Mouse (Mus musculus) lung, postnatal 0 days (tissue): ENCODE data around the gene Dlat. TPM values are rescaled to one million over a fixed set of nuclear protein-coding genes. Genes with fewer than 3 reads are reported as not detected.

Source experiments
- ATAC-seq: fragments of 200-750 bp; cut with Nextera tagmentation; 2 replicates; pipeline ENCODE4 v1.8.0; 2017; ENCODE audit warnings: moderate library complexity
- DNase-seq: peaks from one replicate; pipeline ENCODE4 v3.0.0-alpha.2; 2016; ENCODE audit warnings: low spot score
- H3K27ac ChIP-seq: fragments of 300-500 bp; sonication (generic); 2 replicates; pipeline ENCODE4 v1.5.1; 2014; ENCODE audit warnings: antibody characterized with exemption, mild to moderate bottlenecking, low read length, mixed read lengths
- H3K27me3 ChIP-seq: fragments of 300-500 bp; sonication (generic); replicated peaks from 2 replicates; pipeline ENCODE4 v1.6.1; 2014; ENCODE audit warnings: low read length, mixed read lengths; ENCODE audit not compliant: insufficient read depth
- H3K36me3 ChIP-seq: fragments of 300-500 bp; sonication (generic); 2 replicates; pipeline ENCODE4 v1.6.1; 2014; ENCODE audit warnings: low read length, mixed read lengths; ENCODE audit not compliant: insufficient read depth
- H3K4me1 ChIP-seq: fragments of 300-500 bp; sonication (generic); 2 replicates; pipeline ENCODE4 v1.6.1; 2014; ENCODE audit warnings: antibody characterized with exemption, low read depth, low read length, mixed read lengths; ENCODE audit not compliant: insufficient read depth
- H3K4me2 ChIP-seq: fragments of 300-500 bp; sonication (generic); replicated peaks from 2 replicates; pipeline ENCODE4 v1.6.1; 2014; ENCODE audit warnings: low read depth, mild to moderate bottlenecking, low read length, moderate library complexity, mixed read lengths
- H3K4me3 ChIP-seq: fragments of 300-500 bp; sonication (generic); 2 replicates; pipeline ENCODE4 v1.5.1; 2014; ENCODE audit warnings: low read depth, low read length
- H3K9ac ChIP-seq: fragments of 300-500 bp; sonication (generic); replicated peaks from 2 replicates; pipeline ENCODE4 v1.6.1; 2014; ENCODE audit warnings: low read depth, mild to moderate bottlenecking
- H3K9me3 ChIP-seq: fragments of 300-500 bp; sonication (generic); 2 replicates; pipeline ENCODE4 v1.6.1; 2016; ENCODE audit warnings: low read length, mixed read lengths
- CTCF ChIP-seq: IDR thresholded peaks from 2 replicates; pipeline ENCODE4 v1.5.1; 2016; ENCODE audit warnings: antibody characterized with exemption, mild to moderate bottlenecking
- EP300 ChIP-seq: IDR thresholded peaks from 2 replicates; pipeline ENCODE4 v1.6.1; 2016; ENCODE audit warnings: antibody characterized with exemption, mild to moderate bottlenecking, control low read depth
- WGBS: fragments of 180-500 bp; shearing (Covaris S2); extraction: QIAGEN DNeasy Blood & Tissue Kit; methylation state at CpG from one replicate; pipeline ENCODE4 v1.1.7; 2014; 5-methylcytosine and 5-hydroxymethylcytosine counted together
- polyA plus RNA-seq: library from polyadenylated mRNA; unstranded; fragments of >200 nt; fragmentation: Nextera tagmentation; extraction: Ambion mirVana; gene quantifications from 2 replicates; pipeline ENCODE4 v1.2.1, GENCODE M21; 2015

Dlat gene
- polyA plus RNA-seq, 1 experiment from 2014 or later = 27.2 TPM

- Histone ChIP-seq H3K36me3 (no peaks in the 10 kb centered on the region), H3K4me1 (peaks cover 10% of the 10 kb centered on the region; the same call in 1 of the 2 replicates), H3K4me3 (peak overlapping the region; percentile 58), H3K9ac (0 out of 2 replicates have a peak overlapping the region, but pooled peaks have one; percentile 16), H3K9me3 (no peaks in the 10 kb centered on the region), H3K27ac (no peak overlapping the region), H3K4me2 (peak overlapping the region; percentile 95), H3K27me3 (no peaks in the 10 kb centered on the region; the same call in 1 of the 2 replicates)
- TF ChIP-seq CTCF (no peak), EP300 (no peak)
- DNase-seq (peak; percentile 94), ATAC-seq (peak; percentile 47)
- under 1% methylated on average over 12 of the region's 12 CpGs for WGBS
Measured at GRCm38 (mm10) chr9:50697706-50698041, 38.1 kb upstream of the Dlat start.

DNA sequence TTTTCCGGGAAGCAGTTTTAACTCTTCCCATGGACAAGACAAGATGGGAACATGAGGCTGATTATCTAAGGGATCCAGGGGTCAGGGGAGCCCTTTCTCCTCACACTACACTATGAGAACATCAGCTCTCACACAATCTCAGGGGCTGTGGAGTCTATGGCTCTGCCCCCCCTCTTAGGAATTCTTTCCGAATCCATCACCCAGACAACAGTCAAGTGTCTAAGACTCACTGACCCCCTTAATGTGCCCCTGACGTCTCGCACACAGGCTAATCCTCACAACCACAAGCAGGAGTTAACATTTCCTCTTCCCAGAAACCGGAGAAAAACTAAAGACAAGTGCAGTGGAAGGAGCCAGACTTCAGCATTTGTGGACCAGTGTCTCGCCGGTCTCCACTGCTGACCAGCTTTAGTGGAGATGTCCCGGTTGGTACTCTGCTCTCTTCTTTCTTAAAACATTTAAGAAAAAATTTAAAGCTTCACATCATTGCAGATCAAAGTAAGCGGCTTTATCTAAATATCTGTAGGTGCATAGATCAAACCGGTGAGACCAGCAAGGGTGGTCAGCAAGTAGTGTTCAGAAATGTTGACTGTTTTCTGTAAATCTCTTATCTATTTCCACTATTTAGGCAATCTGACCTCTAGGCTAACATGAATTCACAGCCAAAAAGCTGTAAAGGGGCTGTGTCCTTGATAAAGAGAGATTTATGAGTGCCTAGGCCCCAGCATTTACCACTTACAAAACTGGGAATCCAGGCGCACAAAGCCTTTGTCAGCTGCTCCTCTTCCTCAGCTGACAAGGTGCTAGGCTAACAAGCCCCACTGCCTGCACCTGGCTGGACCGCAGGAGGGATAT is 37.5 kb upstream of the Dlat start:
- TF ChIP-seq EP300 = no peak
- no peak for TF ChIP-seq CTCF

DNA sequence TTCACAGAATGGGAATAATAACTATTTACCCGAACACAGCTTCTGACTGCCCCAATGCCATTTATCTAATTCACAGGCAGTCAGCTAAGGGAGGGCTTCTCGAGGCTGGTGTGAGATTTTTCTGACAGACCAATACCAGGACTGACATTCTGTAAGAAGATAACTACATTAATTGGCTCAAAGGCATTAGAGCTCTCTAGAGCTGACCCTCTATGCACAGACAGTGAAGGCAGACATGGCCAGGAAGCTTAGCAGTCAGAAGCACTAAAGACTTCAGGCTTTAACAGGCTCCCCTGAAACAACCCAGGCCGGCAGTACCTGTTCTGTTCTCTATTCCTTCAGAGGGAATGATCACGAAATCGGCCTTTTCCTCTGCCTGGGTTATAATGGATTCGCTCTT is 35.6 kb upstream of the Dlat start:
- Histone ChIP-seq H3K27me3 (no peaks in the 10 kb centered on the region), H3K27ac (no peak overlapping the region), H3K4me2 (no peak overlapping the region), H3K9ac (no peak overlapping the region), H3K4me3 (no peak overlapping the region), H3K9me3 (no peaks in the 10 kb centered on the region), H3K36me3 (no peaks in the 10 kb centered on the region), H3K4me1 (peaks cover 3% of the 10 kb centered on the region; the same call in 1 of the 2 replicates)
- WGBS = 83% methylated on average over 6 of the region's 6 CpGs
- ATAC-seq (no peak), DNase-seq (no peak)
- no peak for TF ChIP-seq CTCF
- no peak for TF ChIP-seq EP300

More for the DNA sequence above, 37.5 kb upstream of the Dlat start:
- H3K4me2 ChIP-seq = peak overlapping the region; percentile 95
- no peak for DNase-seq
- no peaks in the 10 kb centered on the region for H3K9me3 ChIP-seq
- 0 out of 2 replicates have a peak overlapping the region, but pooled peaks have one; percentile 16 for H3K9ac ChIP-seq
- WGBS = 59% methylated on average over 12 of the region's 12 CpGs
- H3K27me3 ChIP-seq = no peaks in the 10 kb centered on the region
- no peaks in the 10 kb centered on the region for H3K36me3 ChIP-seq
- H3K4me3 ChIP-seq = peak overlapping the region; percentile 58; the same call in 1 of the 2 replicates
- H3K27ac ChIP-seq = no peak overlapping the region
- ATAC-seq = no peak
- H3K4me1 ChIP-seq = peaks cover 10% of the 10 kb centered on the region; the same call in 1 of the 2 replicates

DNA sequence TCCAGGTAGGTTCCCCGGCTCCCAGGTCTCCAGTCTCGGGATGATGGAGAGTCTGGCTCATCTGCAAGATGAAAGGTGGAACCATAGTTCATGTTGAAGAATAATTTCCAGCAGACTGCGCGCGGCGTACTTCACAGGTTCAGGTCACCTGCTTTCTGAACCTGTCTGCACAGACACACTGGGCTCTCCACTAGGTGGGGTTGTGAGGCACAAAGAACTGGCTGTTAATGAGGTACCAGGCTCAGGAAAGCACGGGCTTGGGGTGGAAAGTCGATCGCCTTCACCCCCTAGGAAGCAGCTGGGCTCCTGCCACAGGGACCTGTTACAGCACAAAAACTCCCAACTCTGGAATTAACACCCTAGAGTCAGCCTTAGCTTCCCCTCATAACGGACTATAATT is 34.1 kb upstream of the Dlat start:
- WGBS = 19% methylated on average over 10 of the region's 10 CpGs
- no peaks in the 10 kb centered on the region for H3K9me3 ChIP-seq
- DNase-seq = peak; percentile 80
- no peak overlapping the region for H3K4me3 ChIP-seq
- no peaks in the 10 kb centered on the region for H3K27me3 ChIP-seq
- peaks cover 3% of the 10 kb centered on the region; the same call in 1 of the 2 replicates for H3K4me1 ChIP-seq
- no peaks in the 10 kb centered on the region for H3K36me3 ChIP-seq
- no peak overlapping the region for H3K9ac ChIP-seq
- no peak overlapping the region for H3K4me2 ChIP-seq
- ATAC-seq = peak; percentile 66
- H3K27ac ChIP-seq = no peak overlapping the region
- TF ChIP-seq CTCF = peak; percentile 76
- TF ChIP-seq EP300 = no peak

DNA sequence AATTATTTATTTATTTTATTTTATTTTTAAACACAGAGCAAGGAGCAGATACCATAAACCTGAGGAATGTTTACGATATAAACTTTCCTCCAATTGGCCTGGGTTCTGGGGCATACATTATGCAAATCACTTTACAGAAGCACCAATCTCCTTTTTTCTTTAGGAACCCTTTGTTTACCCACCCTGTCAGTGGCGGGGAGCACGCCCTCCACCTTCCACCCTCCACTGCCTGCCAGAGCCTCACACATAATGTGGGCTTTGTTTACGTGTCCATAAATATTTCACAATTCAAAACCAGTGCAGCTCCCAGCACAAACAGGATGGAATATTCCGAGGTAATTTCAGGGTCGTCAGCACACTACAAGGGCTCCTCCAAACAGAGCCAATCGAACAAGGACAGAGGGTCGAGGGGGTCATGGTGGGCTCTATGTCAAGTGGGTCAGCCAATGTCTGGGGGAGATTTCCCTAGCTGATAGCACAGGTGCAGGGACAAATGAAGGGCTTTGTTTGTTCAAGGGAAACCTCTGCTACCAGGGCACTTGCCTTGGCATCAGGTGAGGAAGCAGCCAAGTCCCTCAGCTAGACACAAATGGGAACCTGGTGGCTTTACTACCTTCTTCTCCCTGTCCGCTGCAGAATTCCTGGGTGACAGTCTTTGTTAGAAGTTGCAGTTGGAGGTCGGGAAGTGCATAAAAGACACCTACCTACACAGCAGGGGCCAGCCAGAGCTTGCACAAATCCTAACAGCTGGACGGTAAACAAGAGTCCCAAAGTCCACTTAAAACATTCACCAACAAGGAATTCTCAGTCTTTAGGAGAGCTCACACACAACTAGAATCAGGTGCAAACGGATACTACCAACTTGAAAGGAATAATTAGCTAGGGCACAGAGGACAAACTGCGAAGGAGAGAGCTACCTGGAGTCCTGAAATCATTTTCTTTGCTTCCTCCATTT is 33.3 kb upstream of the Dlat start:
- no peak overlapping the region for H3K4me3 ChIP-seq
- no peak overlapping the region for H3K4me2 ChIP-seq
- H3K27ac ChIP-seq = no peak overlapping the region
- ATAC-seq = no peak
- H3K9me3 ChIP-seq = no peaks in the 10 kb centered on the region
- H3K9ac ChIP-seq = no peak overlapping the region
- TF ChIP-seq EP300 = 0 out of 2 replicates have a peak, but pooled peaks have one; percentile 13
- no peak for TF ChIP-seq CTCF
- 26% methylated on average over 13 of the region's 13 CpGs for WGBS
- H3K36me3 ChIP-seq = no peaks in the 10 kb centered on the region
- no peaks in the 10 kb centered on the region for H3K27me3 ChIP-seq
- peak; percentile 31 for DNase-seq
- peaks cover 3% of the 10 kb centered on the region; the same call in 1 of the 2 replicates for H3K4me1 ChIP-seq
